Mouse (Mus musculus): ENCODE measurements around the gene Nans.

Gene Nans

DNA sequence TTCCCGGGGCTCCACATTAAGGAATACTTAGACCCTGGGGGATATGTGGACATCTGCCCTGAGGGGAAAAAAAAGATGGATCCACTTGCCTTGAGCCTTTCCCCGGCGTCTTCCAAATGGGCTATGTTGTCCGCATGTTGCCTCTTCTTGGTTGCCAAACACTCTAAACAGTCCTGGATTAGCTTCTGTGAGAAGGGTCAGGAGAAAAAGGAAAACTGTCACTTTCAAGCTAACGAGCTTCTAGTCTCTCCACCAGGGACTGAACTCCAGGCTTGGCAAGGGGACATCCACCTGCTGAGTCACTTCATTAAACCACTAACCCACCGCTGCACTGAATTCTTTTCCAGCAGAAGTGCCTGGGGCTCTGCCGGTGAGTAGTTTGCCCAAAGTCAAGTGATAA, 43.9 kb downstream of the Nans start:
- DNase-seq (ENCODE audit: low spot score), result no peak

DNA sequence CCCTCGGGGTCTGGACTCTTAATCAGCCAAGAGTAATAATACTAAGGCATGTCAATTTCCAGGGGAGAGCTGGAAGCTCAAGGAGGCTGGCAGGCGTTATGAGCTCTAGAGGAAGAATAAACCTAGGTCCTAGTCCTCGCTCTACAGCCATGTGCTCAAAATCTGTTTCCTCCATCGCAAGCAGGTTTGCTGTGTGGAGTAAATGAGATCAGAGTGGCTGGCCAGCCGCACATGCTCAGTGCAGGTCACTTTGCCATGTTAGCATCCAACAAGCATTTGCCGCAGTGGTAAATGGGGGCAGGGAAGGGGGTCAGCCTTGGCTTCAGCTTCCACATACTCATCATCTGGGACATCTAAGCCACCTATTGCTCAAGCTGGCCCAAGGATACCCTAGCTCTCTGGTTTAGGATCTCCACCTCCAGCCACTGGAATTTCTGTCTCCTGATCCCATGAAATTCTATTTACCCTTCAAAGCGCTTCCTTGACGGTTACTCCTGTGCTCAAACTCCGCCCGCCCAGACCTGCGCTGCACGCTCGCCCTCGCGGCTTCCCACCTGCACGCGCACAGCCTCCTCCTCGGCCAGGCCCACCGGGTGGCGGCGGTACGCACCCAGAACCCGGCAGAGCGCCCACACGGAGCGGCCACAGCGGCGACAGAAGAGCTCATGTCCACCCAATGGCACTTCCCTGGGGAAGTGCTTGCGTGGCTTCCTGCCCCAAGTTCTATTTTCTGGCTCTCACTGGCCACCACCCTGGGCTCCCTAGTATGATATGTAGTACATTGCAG, 45.1 kb downstream of the Nans start:
- DNase-seq (ENCODE audit: low spot score), result no peak

DNA sequence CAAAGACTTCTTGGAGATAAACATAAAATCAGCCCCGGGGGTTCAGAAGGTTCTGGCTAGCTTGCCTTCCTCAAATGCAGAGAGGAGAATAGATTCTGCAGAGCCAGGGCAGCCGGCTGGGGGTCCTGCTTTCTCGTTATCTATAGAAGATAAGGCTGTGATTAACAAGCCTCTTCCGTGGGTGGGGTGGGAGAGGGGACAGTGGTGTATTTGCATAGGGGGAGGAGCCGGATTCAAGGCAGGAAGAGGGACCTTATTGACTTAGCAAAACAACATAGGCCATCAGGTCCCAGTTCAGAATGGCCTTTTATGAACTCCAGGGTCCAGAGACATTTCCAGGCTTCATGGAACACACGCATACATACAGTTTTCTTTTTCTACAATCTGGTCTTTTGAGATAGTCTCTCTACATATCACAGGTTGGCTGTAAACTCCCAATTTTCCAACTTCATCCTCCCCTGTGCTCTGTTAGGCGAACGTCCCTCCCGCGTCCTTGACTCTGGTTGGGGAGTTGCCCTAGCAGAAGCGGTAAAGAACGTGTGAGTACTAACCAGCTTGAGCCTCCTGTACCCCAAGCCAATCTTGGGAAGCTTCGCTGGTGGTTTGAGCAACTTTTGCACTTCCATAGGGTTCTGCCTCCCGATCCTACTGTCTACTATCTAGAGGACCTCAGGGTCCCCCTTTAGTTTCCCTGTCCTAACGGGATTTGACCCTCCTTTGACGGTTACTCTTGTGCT, 46.2 kb downstream of the Nans start:
- DNase-seq (ENCODE audit: low spot score), result no peak

DNA sequence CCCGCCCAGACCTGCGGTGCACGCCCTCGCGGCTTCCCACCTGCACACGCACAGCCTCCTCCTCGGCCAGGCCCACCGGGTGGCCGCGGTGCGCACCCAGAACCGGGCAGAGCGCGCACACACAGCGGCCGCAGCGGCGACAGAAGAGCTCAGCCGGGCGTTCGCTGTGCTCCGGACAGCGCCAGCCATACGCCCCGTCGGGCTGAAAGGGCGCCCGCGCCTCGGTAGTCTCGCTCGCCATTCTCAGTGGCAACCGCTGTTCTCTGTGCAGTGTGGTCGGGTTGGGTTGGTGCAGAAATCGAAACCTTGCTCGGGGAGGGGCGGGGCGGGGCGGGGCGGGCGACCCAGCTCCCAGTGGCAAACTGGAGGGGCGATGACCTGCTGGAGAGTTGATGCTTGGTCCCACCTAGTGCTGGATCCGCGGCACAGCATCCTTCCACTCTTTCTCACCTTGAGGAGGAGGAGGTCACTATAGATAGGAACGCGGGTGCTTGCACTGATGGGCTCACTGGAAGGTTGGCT, 46.9 kb downstream of the Nans start, which contains the start of gene Trim14:
Gene Trim14 (minus strand): TSS at position 302 of the 522 bp plus-strand sequence.
- DNase-seq (ENCODE audit: low spot score), result no peak

DNA sequence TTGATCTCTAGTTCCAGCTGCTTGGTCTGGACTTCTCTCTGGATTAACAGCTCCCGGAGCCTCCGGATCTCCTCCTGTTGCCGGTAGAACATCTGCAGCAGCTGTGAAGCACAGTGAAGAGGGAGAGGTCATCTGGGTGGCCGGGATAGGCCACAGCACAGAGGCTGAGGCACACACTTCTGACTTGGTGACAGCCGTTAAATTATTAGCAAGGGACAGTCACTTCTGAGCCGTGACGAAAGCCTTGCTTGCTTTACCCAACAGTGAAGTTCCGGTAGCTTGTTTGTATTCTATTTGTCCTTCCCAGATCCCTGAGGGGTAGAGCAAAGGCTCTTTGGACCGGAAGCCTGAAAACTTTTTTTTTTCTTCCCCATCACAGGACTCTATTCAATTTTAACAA, 50.1 kb downstream of the Nans start:
- no peak for DNase-seq (ENCODE audit: low spot score)

DNA sequence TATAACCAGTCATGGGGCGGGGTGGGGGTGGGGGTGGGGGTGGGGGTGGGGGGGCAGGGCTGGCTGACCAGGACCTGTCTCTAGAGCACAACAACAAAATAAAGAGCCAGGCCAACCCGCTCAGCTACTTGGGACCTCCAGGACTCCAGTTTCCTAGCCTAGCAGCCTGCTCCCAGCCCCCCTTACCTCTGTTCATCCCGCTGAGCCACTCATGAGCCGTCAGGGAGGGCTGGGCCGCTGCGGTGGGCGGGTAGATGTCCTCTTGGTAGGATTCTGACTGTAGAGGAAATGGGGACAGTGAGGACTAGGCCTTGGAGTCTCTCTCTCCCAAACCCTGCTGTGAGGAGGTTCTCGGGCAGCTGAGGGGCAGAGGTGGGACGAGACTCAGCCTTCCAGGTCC, 52.7 kb downstream of the Nans start:
- no peak for DNase-seq (ENCODE audit: low spot score)

DNA sequence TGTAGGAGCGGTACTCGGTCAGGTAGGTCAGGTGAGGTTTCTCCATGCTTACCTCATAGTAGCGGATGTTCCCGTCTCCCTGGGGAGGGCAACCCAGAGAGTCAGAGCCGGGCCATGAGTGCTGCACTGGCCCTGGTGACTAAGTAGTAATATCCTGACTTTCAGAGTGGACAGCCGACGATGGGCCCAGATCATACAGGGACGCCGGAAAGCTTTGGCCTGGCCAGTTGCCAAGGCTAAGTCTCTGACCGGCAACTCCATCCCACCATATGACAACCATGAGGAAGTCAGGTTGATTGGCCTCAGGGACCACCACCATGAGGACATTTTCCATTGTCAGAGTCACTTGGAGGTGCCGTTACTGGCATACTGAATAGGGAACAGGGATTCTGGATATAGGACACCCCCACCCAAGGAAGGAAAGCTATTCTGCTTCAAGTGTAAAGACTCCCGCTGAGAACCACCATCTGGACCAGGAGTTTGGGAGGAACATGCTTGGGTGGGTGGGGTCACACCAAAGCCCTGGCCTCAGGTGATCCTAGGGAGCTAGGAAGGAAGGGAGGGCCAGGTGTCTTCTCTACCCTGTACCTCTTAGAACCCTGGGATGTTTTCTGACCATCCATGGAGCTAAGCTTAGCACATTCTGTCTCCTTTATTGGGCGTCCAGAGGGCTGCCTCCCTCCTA, 54.5 kb downstream of the Nans start:
- DNase-seq (ENCODE audit: low spot score), result no peak

DNA sequence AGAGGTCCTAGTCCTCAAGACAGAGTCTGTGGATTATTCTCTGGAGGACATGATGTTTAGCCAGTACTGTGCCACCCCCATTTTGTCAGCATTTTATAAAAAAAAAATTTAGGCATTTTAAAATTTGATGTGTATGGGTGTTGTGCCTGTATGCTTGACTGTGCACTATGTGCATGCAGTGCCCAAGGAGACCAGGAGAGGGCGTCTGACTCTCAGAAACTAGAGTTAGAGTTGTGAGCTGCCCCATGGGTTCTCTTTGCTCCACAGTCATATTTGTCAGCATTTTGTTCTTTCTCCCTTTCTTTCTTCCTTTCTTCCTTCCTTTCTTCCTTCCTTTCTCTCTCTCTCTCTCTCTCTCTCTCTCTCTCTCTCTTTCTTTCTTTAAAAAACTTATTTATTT, 55.3 kb downstream of the Nans start:
- no peak for DNase-seq (ENCODE audit: low spot score)

DNA sequence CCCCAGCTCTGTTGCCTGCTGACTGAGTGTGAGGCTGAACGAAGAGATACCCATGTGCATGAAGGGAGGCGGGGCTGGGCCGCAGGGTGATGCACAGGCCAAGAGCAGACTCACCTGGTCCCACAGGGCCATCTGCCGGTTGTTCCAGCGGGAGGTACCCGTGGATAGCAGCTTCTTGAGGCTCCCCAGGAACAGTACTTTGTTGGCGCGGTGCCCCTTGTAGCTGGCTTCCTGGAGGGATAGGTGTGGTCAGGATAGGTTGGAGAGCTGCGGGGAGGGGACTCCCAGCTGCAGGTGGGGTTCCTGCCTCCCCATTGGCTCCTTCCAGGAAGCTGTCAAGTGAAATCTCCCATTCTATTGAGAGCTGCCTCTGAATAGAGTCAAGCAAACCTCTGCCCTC, 56.5 kb downstream of the Nans start:
- no peak for DNase-seq (ENCODE audit: low spot score)

DNA sequence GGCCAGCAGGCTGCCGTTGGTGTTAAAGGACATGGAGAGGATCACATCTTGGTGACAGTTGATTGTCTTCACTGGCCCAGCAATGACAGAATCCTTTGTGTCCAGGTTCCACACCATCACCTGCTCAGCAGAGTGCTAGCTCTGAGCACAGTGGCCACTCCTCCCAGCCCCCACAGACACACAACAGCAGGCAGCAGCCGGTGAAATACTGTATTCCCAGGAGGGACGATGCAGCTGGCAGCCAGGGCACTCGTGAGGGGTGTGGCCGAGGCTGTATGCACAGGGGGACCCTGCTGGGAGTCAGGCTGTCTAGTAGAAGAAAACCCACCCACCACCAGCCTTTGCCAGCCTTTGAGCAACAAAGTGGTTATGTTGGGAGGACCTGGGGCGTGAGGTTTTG, 57.7 kb downstream of the Nans start:
- no peak for DNase-seq (ENCODE audit: low spot score)

DNA sequence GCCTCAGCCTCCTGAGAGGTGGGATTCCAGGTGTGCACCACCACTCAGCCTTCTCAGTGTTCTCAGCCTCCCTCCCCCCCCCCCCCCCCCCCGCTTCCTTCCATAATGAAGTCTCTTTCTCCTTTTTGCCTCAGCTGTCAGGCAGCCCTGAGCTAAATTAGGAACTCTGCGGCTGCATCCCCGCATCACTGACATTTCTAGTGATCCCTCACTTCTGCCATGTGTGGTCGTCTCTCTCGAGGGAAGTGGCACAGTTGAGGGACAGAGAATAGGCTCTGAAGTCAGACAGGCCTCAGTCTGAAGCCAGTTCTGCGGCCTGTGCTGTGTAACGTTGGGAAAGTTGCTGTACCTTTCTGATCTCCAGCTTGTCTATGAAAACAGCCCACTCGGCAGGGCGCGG, 60.9 kb downstream of the Nans start:
- no peak for DNase-seq (ENCODE audit: low spot score)

DNA sequence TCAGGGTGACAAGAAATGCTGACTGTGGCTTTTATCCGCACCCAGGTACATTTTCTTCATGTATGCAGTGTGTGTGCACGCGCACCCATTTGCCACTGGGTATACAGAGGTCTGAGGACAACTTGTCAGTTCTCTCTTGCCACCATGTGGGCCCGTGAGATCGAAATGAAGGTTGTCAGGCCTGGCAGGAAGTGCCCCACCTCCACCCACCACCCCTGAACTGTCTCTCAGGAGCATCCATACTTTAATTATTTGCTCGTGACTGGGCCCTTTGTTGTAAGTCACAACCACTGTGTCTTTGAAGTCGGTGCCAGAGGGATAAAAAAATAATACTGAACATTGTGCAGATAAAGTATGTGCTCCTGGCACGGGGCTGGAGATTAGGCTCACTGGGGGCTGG, 61.4 kb downstream of the Nans start:
- DNase-seq (ENCODE audit: low spot score), result no peak

All from spleen, adult 12 weeks (tissue).